Mouse (Mus musculus) hindbrain, embryonic 13.5 days (tissue): ENCODE measurements around the gene Fbrsl1. TPM values are rescaled to one million over a fixed set of nuclear protein-coding genes. Genes with fewer than 3 reads are reported as not detected.

Source experiments
- ATAC-seq: fragments of 200-750 bp; cut with Nextera tagmentation; 2 replicates; pipeline ENCODE4 v1.8.0; 2017; ENCODE audit warnings: moderate TSS enrichment; ENCODE audit not compliant: low FRiP score
- H3K27ac ChIP-seq: fragments of 300-500 bp; sonication (generic); 2 replicates; pipeline ENCODE4 v1.5.1; 2015; ENCODE audit warnings: inconsistent platforms, mild to moderate bottlenecking, moderate library complexity
- H3K27me3 ChIP-seq: fragments of 300-500 bp; sonication (generic); 2 replicates; pipeline ENCODE4 v1.6.1; 2015; ENCODE audit warnings: mild to moderate bottlenecking, inconsistent platforms
- H3K36me3 ChIP-seq: fragments of 300-500 bp; sonication (generic); 2 replicates; pipeline ENCODE4 v1.6.1; 2015; ENCODE audit warnings: mild to moderate bottlenecking, inconsistent platforms
- H3K4me1 ChIP-seq: fragments of 300-500 bp; sonication (generic); replicated peaks from 2 replicates; pipeline ENCODE4 v1.6.1; 2015; ENCODE audit warnings: inconsistent platforms
- H3K4me2 ChIP-seq: fragments of 300-500 bp; sonication (generic); 2 replicates; pipeline ENCODE4 v1.6.1; 2015; ENCODE audit warnings: inconsistent platforms, mild to moderate bottlenecking, moderate library complexity
- H3K4me3 ChIP-seq: fragments of 300-500 bp; sonication (generic); 2 replicates; pipeline ENCODE4 v1.5.1; 2015; ENCODE audit warnings: mild to moderate bottlenecking, inconsistent platforms
- H3K9ac ChIP-seq: fragments of 300-500 bp; sonication (generic); 2 replicates; pipeline ENCODE4 v1.6.1; 2015; ENCODE audit warnings: mild to moderate bottlenecking, inconsistent platforms
- H3K9me3 ChIP-seq: fragments of 300-500 bp; sonication (generic); 2 replicates; pipeline ENCODE4 v1.6.1; 2016; ENCODE audit warnings: inconsistent platforms
- WGBS: fragments of 180-500 bp; shearing (Covaris S2); methylation state at CpG from one replicate; pipeline ENCODE4 v1.1.7; 2015; 5-methylcytosine and 5-hydroxymethylcytosine counted together
- polyA plus RNA-seq: library from polyadenylated mRNA; unstranded; fragments of >200 nt; fragmentation: Nextera tagmentation; extraction: Ambion mirVana; gene quantifications from 2 replicates; pipeline ENCODE4 v1.2.1, GENCODE M21; 2015

Fbrsl1 gene
- polyA plus RNA-seq, 1 experiment from 2014 or later, result 20.7 TPM

GRCm38 (mm10) chr5:110379823-110380222, 68.5 kb downstream of the Fbrsl1 start:
- H3K27me3 ChIP-seq, result no peaks in the 10 kb centered on the region
- no peak overlapping the region for H3K4me3 ChIP-seq
- peaks cover 25% of the 10 kb centered on the region for H3K4me1 ChIP-seq
- peaks cover 59% of the 10 kb centered on the region for H3K36me3 ChIP-seq
- no peaks in the 10 kb centered on the region for H3K9me3 ChIP-seq
- no peak overlapping the region for H3K27ac ChIP-seq
- WGBS, result 90% methylated on average over 4 of the region's 4 CpGs
- H3K4me2 ChIP-seq, result no peak overlapping the region
- H3K9ac ChIP-seq, result no peak overlapping the region
- no peak for ATAC-seq

DNA sequence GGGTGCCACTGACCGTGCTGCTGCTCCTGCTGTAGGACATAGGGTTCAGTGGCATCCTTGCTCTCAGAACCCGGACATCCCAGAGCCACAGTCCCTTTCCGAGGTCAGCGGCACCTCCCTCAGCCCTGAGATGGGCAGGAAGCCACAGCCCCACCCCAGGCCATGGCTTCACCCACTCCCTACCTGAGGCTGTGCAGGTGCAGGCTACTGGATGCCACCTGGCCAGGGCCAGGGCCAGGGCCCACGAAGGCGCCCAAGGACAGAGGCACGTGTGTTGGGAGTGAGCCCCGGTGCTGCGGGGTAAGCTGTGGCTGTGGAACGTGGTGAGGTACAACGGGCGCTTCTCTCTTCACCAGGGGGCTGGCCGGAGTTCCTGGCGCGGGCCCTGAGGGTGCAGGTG, 69.2 kb downstream of the Fbrsl1 start:
- 0 out of 2 replicates have a peak, but pooled peaks have one; percentile 19 for ATAC-seq
- Histone ChIP-seq H3K9ac (no peak overlapping the region), H3K4me1 (peaks cover 18% of the 10 kb centered on the region), H3K4me2 (no peak overlapping the region), H3K9me3 (no peaks in the 10 kb centered on the region), H3K27me3 (no peaks in the 10 kb centered on the region), H3K36me3 (peaks cover 67% of the 10 kb centered on the region), H3K27ac (no peak overlapping the region), H3K4me3 (no peak overlapping the region)
- 88% methylated on average over 15 of the region's 15 CpGs for WGBS

DNA sequence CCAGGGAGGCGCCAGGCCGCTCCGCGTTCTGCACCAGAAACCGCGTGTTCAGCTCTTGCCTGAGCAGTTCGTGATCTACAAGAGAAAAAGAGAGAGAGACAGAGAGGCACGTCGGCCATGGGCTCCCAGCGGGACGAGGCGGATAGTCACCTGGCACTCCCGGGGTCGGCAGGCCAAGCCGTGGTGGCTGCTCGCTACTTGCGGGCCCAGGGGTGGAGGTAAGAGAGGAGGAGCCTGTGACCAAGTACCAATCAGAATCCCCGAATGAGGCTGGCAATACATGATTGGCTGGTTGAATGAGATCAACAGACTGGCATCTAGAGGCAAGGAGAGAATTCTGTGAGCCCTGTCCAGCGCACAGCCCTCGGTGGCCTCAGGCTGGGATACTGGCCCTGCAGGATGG, 70.1 kb downstream of the Fbrsl1 start:
- WGBS, result 25% methylated on average over 20 of the region's 20 CpGs
- Histone ChIP-seq H3K36me3 (peaks cover 76% of the 10 kb centered on the region), H3K9ac (no peak overlapping the region), H3K4me2 (no peak overlapping the region), H3K4me1 (0 out of 2 replicates have a peak, but pooled peaks cover 9% of the 10 kb centered on the region), H3K27me3 (no peaks in the 10 kb centered on the region), H3K9me3 (no peaks in the 10 kb centered on the region), H3K27ac (no peak overlapping the region), H3K4me3 (no peak overlapping the region)
- no peak for ATAC-seq

GRCm38 (mm10) chr5:110376802-110377433, 71.4 kb downstream of the Fbrsl1 start:
- Histone ChIP-seq H3K9me3 (no peaks in the 10 kb centered on the region), H3K9ac (no peak overlapping the region), H3K27me3 (no peaks in the 10 kb centered on the region), H3K27ac (0 out of 2 replicates have a peak overlapping the region, but pooled peaks have one; percentile 14), H3K36me3 (peaks cover 77% of the 10 kb centered on the region), H3K4me2 (no peak overlapping the region), H3K4me3 (no peak overlapping the region), H3K4me1 (0 out of 2 replicates have a peak, but pooled peaks cover 6% of the 10 kb centered on the region)
- WGBS, result 56% methylated on average over 8 of the region's 8 CpGs
- peak; percentile 36 for ATAC-seq

- Histone ChIP-seq H3K9ac (peak overlapping the region; percentile 71), H3K27me3 (peaks cover 16% of the 10 kb centered on the region), H3K4me3 (peak overlapping the region; percentile 44), H3K4me2 (peak overlapping the region; percentile 74), H3K4me1 (peaks cover 14% of the 10 kb centered on the region), H3K9me3 (no peaks in the 10 kb centered on the region), H3K27ac (no peak overlapping the region), H3K36me3 (peaks cover 41% of the 10 kb centered on the region)
- WGBS, result 24% methylated on average over 11 of the region's 11 CpGs
- peak; percentile 46 for ATAC-seq
These were observed 84.3 kb downstream of the Fbrsl1 start for GRCm38 (mm10) chr5:110363822-110364545.

- peak overlapping the region; percentile 58; the same call in 1 of the 2 replicates for H3K27ac ChIP-seq
- WGBS, result 1% methylated on average over 72 of the region's 72 CpGs
These were observed 85.0 kb downstream of the Fbrsl1 start for GRCm38 (mm10) chr5:110363179-110363821.

GRCm38 (mm10) chr5:110362813-110363178, 85.5 kb downstream of the Fbrsl1 start:
- WGBS, result 1% methylated on average over 28 of the region's 28 CpGs
- Histone ChIP-seq H3K27ac (no peak overlapping the region), H3K9ac (peak overlapping the region; percentile 71), H3K4me2 (peak overlapping the region; percentile 74), H3K4me1 (peaks cover 16% of the 10 kb centered on the region), H3K36me3 (peaks cover 30% of the 10 kb centered on the region), H3K4me3 (peak overlapping the region; percentile 44), H3K9me3 (no peaks in the 10 kb centered on the region), H3K27me3 (peaks cover 16% of the 10 kb centered on the region)
- no peak for ATAC-seq

More at GRCm38 (mm10) chr5:110363179-110363821, 85.0 kb downstream of the Fbrsl1 start:
- Histone ChIP-seq H3K27me3 (peaks cover 16% of the 10 kb centered on the region), H3K9ac (peak overlapping the region; percentile 71), H3K9me3 (no peaks in the 10 kb centered on the region), H3K4me3 (peak overlapping the region; percentile 44), H3K36me3 (peaks cover 35% of the 10 kb centered on the region), H3K4me2 (peak overlapping the region; percentile 74), H3K4me1 (peaks cover 14% of the 10 kb centered on the region)
- ATAC-seq, result peak; percentile 77

GRCm38 (mm10) chr5:110361465-110361864, 86.8 kb downstream of the Fbrsl1 start:
- peaks cover 20% of the 10 kb centered on the region; the same call in 1 of the 2 replicates for H3K36me3 ChIP-seq
- WGBS, result 86% methylated on average over 6 of the region's 6 CpGs
- no peak for ATAC-seq
- H3K27ac ChIP-seq, result no peak overlapping the region
- peaks cover 16% of the 10 kb centered on the region for H3K27me3 ChIP-seq
- H3K4me1 ChIP-seq, result peaks cover 18% of the 10 kb centered on the region
- no peaks in the 10 kb centered on the region for H3K9me3 ChIP-seq
- H3K9ac ChIP-seq, result no peak overlapping the region
- H3K4me2 ChIP-seq, result no peak overlapping the region
- H3K4me3 ChIP-seq, result no peak overlapping the region

- H3K4me2 ChIP-seq, result no peak overlapping the region
- no peaks in the 10 kb centered on the region for H3K9me3 ChIP-seq
- no peak overlapping the region for H3K4me3 ChIP-seq
- WGBS, result 30% methylated on average over 9 of the region's 9 CpGs
- peaks cover 9% of the 10 kb centered on the region for H3K4me1 ChIP-seq
- H3K36me3 ChIP-seq, result peaks cover 11% of the 10 kb centered on the region; the same call in 1 of the 2 replicates
- peaks cover 29% of the 10 kb centered on the region for H3K27me3 ChIP-seq
- no peak overlapping the region for H3K9ac ChIP-seq
- 0 out of 2 replicates have a peak overlapping the region, but pooled peaks have one; percentile 12 for H3K27ac ChIP-seq
- ATAC-seq, result peak; percentile 55
These were observed 90.6 kb downstream of the Fbrsl1 start for GRCm38 (mm10) chr5:110357531-110358179.

DNA sequence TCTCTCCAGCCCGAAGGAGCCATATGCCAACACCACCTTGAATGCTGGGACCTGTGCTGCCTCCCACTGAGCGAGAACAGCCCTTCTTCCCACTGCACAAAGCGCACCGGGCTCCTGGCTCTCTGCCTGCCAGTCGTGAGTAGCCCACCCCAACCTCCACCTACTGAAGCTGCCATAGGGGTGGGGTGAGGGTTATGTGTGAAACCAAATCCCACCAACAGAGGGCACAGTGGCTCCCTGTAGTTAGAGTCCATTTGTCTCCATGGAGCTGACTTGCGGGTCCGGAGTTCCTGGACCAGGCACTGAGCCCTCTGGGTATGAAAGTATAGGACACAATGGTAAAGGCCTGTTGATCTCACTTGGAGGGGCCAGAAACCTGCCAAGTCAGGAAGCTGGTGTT, 93.6 kb downstream of the Fbrsl1 start:
- no peak for ATAC-seq

DNA sequence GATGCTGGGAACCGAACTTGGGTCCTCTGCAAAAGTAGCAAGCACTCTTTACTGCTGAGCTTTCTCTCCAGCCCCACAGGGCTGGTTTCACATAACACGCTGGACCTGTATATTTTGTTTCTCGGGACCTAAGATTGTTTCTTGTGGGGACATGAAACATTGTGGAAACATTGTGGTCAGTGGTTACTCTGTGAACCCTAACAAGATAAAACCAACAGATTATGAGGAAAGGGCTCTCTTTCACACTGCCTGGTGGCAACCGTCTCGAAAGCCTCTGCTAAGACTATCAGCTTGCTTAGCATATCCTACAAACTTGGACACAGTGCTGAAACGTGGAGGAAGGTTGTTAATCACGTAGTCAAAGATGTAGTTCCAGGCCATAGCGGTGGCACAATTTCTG, 101.3 kb downstream of the Fbrsl1 start:
- ATAC-seq, result no peak
- no peak overlapping the region for H3K27ac ChIP-seq
- H3K36me3 ChIP-seq, result no peaks in the 10 kb centered on the region
- no peaks in the 10 kb centered on the region for H3K9me3 ChIP-seq
- WGBS, result 88% methylated on average over 8 of the region's 8 CpGs
- H3K4me3 ChIP-seq, result no peak overlapping the region
- H3K9ac ChIP-seq, result no peak overlapping the region
- H3K4me1 ChIP-seq, result peaks cover 16% of the 10 kb centered on the region
- H3K4me2 ChIP-seq, result no peak overlapping the region
- peaks cover 32% of the 10 kb centered on the region for H3K27me3 ChIP-seq

More for the DNA sequence above, 93.6 kb downstream of the Fbrsl1 start:
- H3K4me1 ChIP-seq, result peaks cover 9% of the 10 kb centered on the region
- H3K4me2 ChIP-seq, result no peak overlapping the region
- H3K27me3 ChIP-seq, result peaks cover 19% of the 10 kb centered on the region
- no peak overlapping the region for H3K27ac ChIP-seq
- no peaks in the 10 kb centered on the region for H3K9me3 ChIP-seq
- H3K4me3 ChIP-seq, result no peak overlapping the region
- WGBS, result 12% methylated on average over 7 of the region's 7 CpGs
- H3K9ac ChIP-seq, result no peak overlapping the region
- H3K36me3 ChIP-seq, result no peaks in the 10 kb centered on the region

- Histone ChIP-seq H3K4me2 (no peak overlapping the region), H3K27ac (no peak overlapping the region), H3K9ac (no peak overlapping the region), H3K36me3 (no peaks in the 10 kb centered on the region), H3K4me3 (no peak overlapping the region), H3K4me1 (peaks cover 16% of the 10 kb centered on the region), H3K27me3 (peaks cover 44% of the 10 kb centered on the region), H3K9me3 (no peaks in the 10 kb centered on the region)
- WGBS, result 88% methylated on average over 4 of the region's 4 CpGs
- ATAC-seq, result no peak
These were observed 102.8 kb downstream of the Fbrsl1 start for GRCm38 (mm10) chr5:110345553-110345952.
